Mouse (Mus musculus): Measurements from ENCODE around the gene Tor1b.

DNA sequence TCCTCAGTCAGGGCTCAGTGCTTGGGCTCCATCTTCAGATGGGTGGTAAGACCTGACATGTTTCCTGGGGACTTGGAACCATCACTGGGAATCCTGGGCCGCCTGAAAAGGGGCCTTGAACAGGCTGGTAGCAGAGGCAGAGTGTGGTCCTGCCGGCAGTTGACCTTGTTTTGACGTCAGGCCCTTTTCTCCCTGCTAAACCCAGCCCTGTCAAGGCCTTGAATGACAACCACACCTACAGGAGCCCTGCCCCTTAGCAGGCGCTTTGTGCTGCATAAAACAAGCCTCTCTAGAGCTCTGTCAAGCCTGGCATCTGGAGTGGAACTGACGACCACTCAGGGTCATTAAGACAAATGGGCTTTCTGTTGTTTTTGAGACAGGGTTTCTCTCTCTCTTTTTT is 7.1 kb downstream of the Tor1b start:
- no peak for TF ChIP-seq CTCF (IDR thresholded peaks at IDR 0.05; ENCODE audit: low read depth)
- TF ChIP-seq EP300 (optimal IDR thresholded peaks at IDR 0.05): no peak

All from stomach, postnatal 0 days (tissue).